Mouse (Mus musculus) small intestine, adult 10 weeks (tissue): Measurements from ENCODE around the gene 2700081O15Rik. TPM values are rescaled to one million over a fixed set of nuclear protein-coding genes. Genes with fewer than 3 reads are reported as not detected.

Experiments
- polyA plus RNA-seq: library from polyadenylated mRNA; stranded (reverse); fragments of 350-450 nt; fragmentation: Illumina TruSeq; extraction: RNeasy Lipid Tissue Mini Kit (QIAGEN cat#74804); gene quantifications from one replicate; pipeline ENCODE4 v1.2.3, GENCODE M21; 2014; ENCODE audit warnings: low replicate concordance

2700081O15Rik gene
- 4.3 TPM for polyA plus RNA-seq

GRCm38 (mm10) chr19:7416834-7417735 is at the start of gene 2700081O15Rik:
Gene 2700081O15Rik, plus strand, starts transcription at chr19:7417625.

GRCm38 (mm10) chr19:7382903-7383865 is 34.2 kb upstream of the 2700081O15Rik start, which contains the start of gene Spindoc:
Gene Spindoc, minus strand, starts transcription at chr19:7382994.

Other genes with a start within 250 kb of the 2700081O15Rik start
- gene Otub1, start 211.3 kb upstream of the 2700081O15Rik start, polyA plus RNA-seq: 7.0 TPM
- gene Cox8a, start 200.0 kb upstream of the 2700081O15Rik start, polyA plus RNA-seq: 78.7 TPM
- 7.6 TPM for gene Naa40, start 176.4 kb upstream of the 2700081O15Rik start, polyA plus RNA-seq
- not detected for gene Rcor2, start 150.3 kb upstream of the 2700081O15Rik start, polyA plus RNA-seq
- gene Mark2, start 75.8 kb upstream of the 2700081O15Rik start, polyA plus RNA-seq: 48.2 TPM
- 1.6 TPM for gene Spindoc, start 34.6 kb upstream of the 2700081O15Rik start, polyA plus RNA-seq
- 356 TPM for gene Rtn3, start 65.7 kb downstream of the 2700081O15Rik start, polyA plus RNA-seq
- 52.6 TPM for gene Atl3, start 76.4 kb downstream of the 2700081O15Rik start, polyA plus RNA-seq
- gene Pla2g16, start 139.8 kb downstream of the 2700081O15Rik start, polyA plus RNA-seq: 8.0 TPM
- 12.0 TPM for gene Lgals12, start 189.6 kb downstream of the 2700081O15Rik start, polyA plus RNA-seq
- not detected for gene Hrasls5, start 194.9 kb downstream of the 2700081O15Rik start, polyA plus RNA-seq